Mouse (Mus musculus): Measurements from ENCODE around the gene Znhit6. TPM values are rescaled to one million over a fixed set of nuclear protein-coding genes. Genes with fewer than 3 reads are reported as not detected.
A peak's percentile ranks its signal among the peaks of the same experiment; 100 is the strongest.

Znhit6 gene
- polyA plus RNA-seq, 1 experiment from 2014 or later = 49.9 TPM

- Histone ChIP-seq H3K27ac (no peak overlapping the region), H3K4me1 (peaks cover 17% of the 10 kb centered on the region), H3K27me3 (ENCODE audit: poor library complexity, severe bottlenecking) (no peaks in the 10 kb centered on the region), H3K4me3 (no peak overlapping the region), H3K9me3 (no peaks in the 10 kb centered on the region), H3K36me3 (replicated peaks) (no peaks in the 10 kb centered on the region)
- WGBS = 87% methylated on average over 14 of the region's 14 CpGs
- no peak for DNase-seq (ENCODE audit: extremely low spot score, low spot score)
Measured at GRCm38 (mm10) chr3:145634002-145634710, 58.2 kb downstream of the Znhit6 start.

GRCm38 (mm10) chr3:145640170-145640569 lies 64.2 kb downstream of the Znhit6 start:
- H3K4me3 ChIP-seq = no peak overlapping the region
- DNase-seq (ENCODE audit: extremely low spot score, low spot score) = no peak
- H3K27me3 ChIP-seq (ENCODE audit: poor library complexity, severe bottlenecking) = peaks cover 14% of the 10 kb centered on the region; the same call in 1 of the 2 replicates
- H3K4me1 ChIP-seq = peaks cover 32% of the 10 kb centered on the region
- WGBS = 89% methylated on average over 4 of the region's 4 CpGs
- no peaks in the 10 kb centered on the region for H3K9me3 ChIP-seq
- no peak overlapping the region for H3K27ac ChIP-seq
- H3K36me3 ChIP-seq (replicated peaks) = no peaks in the 10 kb centered on the region

GRCm38 (mm10) chr3:145640583-145640982 lies 64.6 kb downstream of the Znhit6 start:
- 93% methylated on average over 4 of the region's 4 CpGs for WGBS
- H3K9me3 ChIP-seq = no peaks in the 10 kb centered on the region
- H3K4me1 ChIP-seq = peaks cover 36% of the 10 kb centered on the region
- no peak overlapping the region for H3K4me3 ChIP-seq
- no peaks in the 10 kb centered on the region for H3K36me3 ChIP-seq (replicated peaks)
- H3K27ac ChIP-seq = no peak overlapping the region
- DNase-seq (ENCODE audit: extremely low spot score, low spot score) = no peak
- H3K27me3 ChIP-seq (ENCODE audit: poor library complexity, severe bottlenecking) = peaks cover 14% of the 10 kb centered on the region; the same call in 1 of the 2 replicates

GRCm38 (mm10) chr3:145641036-145641685 lies 65.2 kb downstream of the Znhit6 start:
- no peak overlapping the region for H3K4me3 ChIP-seq
- no peaks in the 10 kb centered on the region for H3K36me3 ChIP-seq (replicated peaks)
- H3K27me3 ChIP-seq (ENCODE audit: poor library complexity, severe bottlenecking) = peaks cover 14% of the 10 kb centered on the region; the same call in 1 of the 2 replicates
- H3K27ac ChIP-seq = no peak overlapping the region
- WGBS = 84% methylated on average over 5 of the region's 5 CpGs
- no peaks in the 10 kb centered on the region for H3K9me3 ChIP-seq
- H3K4me1 ChIP-seq = peaks cover 41% of the 10 kb centered on the region
- no peak for DNase-seq (ENCODE audit: extremely low spot score, low spot score)

- H3K9me3 ChIP-seq = no peaks in the 10 kb centered on the region
- H3K4me3 ChIP-seq = no peak overlapping the region
- no peak overlapping the region for H3K27ac ChIP-seq
- no peaks in the 10 kb centered on the region; the same call in 1 of the 2 replicates for H3K36me3 ChIP-seq (replicated peaks)
- WGBS = 74% methylated on average over 3 of the region's 3 CpGs
- H3K27me3 ChIP-seq (ENCODE audit: poor library complexity, severe bottlenecking) = peaks cover 14% of the 10 kb centered on the region; the same call in 1 of the 2 replicates
- H3K4me1 ChIP-seq = peaks cover 49% of the 10 kb centered on the region
- no peak for DNase-seq (ENCODE audit: extremely low spot score, low spot score)
Measured at GRCm38 (mm10) chr3:145641878-145642277, 65.9 kb downstream of the Znhit6 start.

- no peaks in the 10 kb centered on the region for H3K9me3 ChIP-seq
- DNase-seq (ENCODE audit: extremely low spot score, low spot score) = no peak
Measured at GRCm38 (mm10) chr3:145642861-145643260, 66.9 kb downstream of the Znhit6 start.

DNA sequence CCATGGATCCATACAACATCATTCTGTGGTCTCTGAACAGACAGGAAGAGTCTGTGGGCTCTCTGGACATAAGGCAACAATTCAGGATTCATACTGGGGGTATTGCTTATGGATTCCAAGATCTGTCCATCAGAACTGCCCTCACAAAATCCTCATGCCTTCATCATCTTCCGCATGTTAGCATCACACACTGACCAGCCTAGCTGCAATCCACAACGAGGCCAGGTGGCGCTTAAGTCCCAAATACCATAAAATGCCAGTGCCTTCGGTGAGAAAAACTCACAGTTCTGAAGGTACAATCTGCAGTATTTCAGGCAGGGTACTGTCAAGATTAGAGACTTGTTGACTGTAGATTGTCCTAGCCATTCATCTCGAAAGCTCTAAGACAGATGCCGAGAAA lies 69.5 kb downstream of the Znhit6 start:
- peaks cover 24% of the 10 kb centered on the region; the same call in 1 of the 2 replicates for H3K27me3 ChIP-seq (ENCODE audit: poor library complexity, severe bottlenecking)
- H3K4me1 ChIP-seq = peaks cover 82% of the 10 kb centered on the region
- no peaks in the 10 kb centered on the region for H3K9me3 ChIP-seq
- peak overlapping the region; percentile 31 for H3K27ac ChIP-seq
- no peak overlapping the region for H3K4me3 ChIP-seq
- no peak for DNase-seq (ENCODE audit: extremely low spot score, low spot score)
- peaks cover 18% of the 10 kb centered on the region for H3K36me3 ChIP-seq (replicated peaks)
- 74% methylated on average over 6 of the region's 6 CpGs for WGBS

More at GRCm38 (mm10) chr3:145642861-145643260, 66.9 kb downstream of the Znhit6 start:
- H3K27ac ChIP-seq = no peak overlapping the region
- H3K27me3 ChIP-seq (ENCODE audit: poor library complexity, severe bottlenecking) = peaks cover 18% of the 10 kb centered on the region; the same call in 1 of the 2 replicates
- 56% methylated on average over 11 of the region's 11 CpGs for WGBS
- H3K4me1 ChIP-seq = peaks cover 58% of the 10 kb centered on the region
- peaks cover 10% of the 10 kb centered on the region for H3K36me3 ChIP-seq (replicated peaks)
- H3K4me3 ChIP-seq = no peak overlapping the region

DNA sequence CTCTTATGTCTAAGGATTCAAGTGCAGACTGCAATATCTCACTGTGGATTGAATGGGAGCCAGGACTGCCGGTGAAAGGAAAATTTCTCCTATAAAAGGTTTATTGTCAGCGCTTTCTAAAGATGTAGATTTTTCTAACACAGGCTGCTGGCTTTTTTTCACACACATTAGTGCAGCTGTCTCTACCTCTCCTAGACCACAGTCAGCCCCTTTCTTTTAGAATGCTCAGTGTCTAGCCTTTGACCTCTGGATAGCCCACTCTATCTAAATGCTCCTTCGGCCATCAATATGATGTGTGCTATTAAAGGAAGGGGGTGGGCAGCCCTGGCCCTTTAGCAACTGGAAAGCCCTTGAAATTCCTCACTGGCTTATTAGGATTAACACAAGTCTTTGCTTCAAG lies 70.0 kb downstream of the Znhit6 start:
- Histone ChIP-seq H3K4me1 (peaks cover 87% of the 10 kb centered on the region), H3K9me3 (no peaks in the 10 kb centered on the region)
- DNase-seq (ENCODE audit: extremely low spot score, low spot score) = peak; percentile 54

DNA sequence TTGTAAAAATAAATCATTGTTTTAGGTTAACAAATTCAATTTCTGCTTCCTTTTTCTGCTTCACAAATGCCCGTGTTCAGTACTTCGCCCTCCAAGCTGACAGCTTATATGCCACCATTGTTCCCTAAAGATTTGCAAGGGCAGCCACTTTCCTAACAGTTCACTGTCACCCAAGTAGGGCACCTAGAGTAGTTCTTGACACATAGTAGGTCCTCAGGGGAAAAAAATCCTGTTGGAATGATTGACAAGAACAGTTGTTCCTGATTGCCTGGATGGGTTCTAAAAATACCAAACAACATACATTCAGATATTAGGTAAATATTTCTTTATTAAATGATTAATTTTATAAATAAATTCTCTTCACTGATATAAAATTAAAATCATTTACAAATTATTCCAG lies 70.7 kb downstream of the Znhit6 start:
- H3K27ac ChIP-seq = peak overlapping the region; percentile 6; the same call in 1 of the 2 replicates
- no peak for DNase-seq (ENCODE audit: extremely low spot score, low spot score)
- peak overlapping the region; percentile 82; the same call in 1 of the 2 replicates for H3K4me3 ChIP-seq
- H3K36me3 ChIP-seq (replicated peaks) = peaks cover 18% of the 10 kb centered on the region
- H3K9me3 ChIP-seq = no peaks in the 10 kb centered on the region
- peaks cover 24% of the 10 kb centered on the region; the same call in 1 of the 2 replicates for H3K27me3 ChIP-seq (ENCODE audit: poor library complexity, severe bottlenecking)
- H3K4me1 ChIP-seq = peaks cover 94% of the 10 kb centered on the region
- WGBS = 54% methylated on average over 2 of the region's 2 CpGs

More for the DNA sequence above, 70.0 kb downstream of the Znhit6 start:
- Histone ChIP-seq H3K36me3 (replicated peaks) (peaks cover 18% of the 10 kb centered on the region), H3K4me3 (no peak overlapping the region; the same call in 1 of the 2 replicates), H3K27ac (peak overlapping the region; percentile 6; the same call in 1 of the 2 replicates), H3K27me3 (ENCODE audit: poor library complexity, severe bottlenecking) (peaks cover 24% of the 10 kb centered on the region; the same call in 1 of the 2 replicates)
- WGBS = 32% methylated on average over 3 of the region's 3 CpGs

DNA sequence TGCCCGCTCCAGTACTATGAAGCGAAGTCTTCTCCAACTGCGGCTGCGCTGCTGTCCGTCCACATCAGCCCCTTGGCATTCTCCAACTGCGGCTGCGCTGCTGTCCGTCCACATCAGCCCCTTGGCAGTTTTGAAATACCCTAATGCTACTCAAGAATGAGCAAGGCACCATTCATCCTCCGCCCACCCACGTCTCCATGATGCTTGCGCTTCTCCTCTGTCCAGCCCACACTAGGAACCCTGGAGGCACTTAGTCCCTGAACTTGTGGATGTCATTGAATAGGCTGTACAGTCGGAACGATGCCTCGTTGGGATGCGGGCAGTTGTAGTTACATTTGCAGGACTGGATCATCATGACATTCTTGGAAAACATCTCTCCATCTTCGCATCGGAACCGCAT lies 71.4 kb downstream of the Znhit6 start:
- WGBS = 87% methylated on average over 18 of the region's 18 CpGs
- peaks cover 18% of the 10 kb centered on the region for H3K36me3 ChIP-seq (replicated peaks)
- DNase-seq (ENCODE audit: extremely low spot score, low spot score) = no peak
- no peaks in the 10 kb centered on the region for H3K9me3 ChIP-seq
- H3K27me3 ChIP-seq (ENCODE audit: poor library complexity, severe bottlenecking) = peaks cover 31% of the 10 kb centered on the region
- H3K4me1 ChIP-seq = peaks cover 96% of the 10 kb centered on the region
- H3K4me3 ChIP-seq = peak overlapping the region; percentile 82
- H3K27ac ChIP-seq = peak overlapping the region; percentile 16; the same call in 1 of the 2 replicates

DNA sequence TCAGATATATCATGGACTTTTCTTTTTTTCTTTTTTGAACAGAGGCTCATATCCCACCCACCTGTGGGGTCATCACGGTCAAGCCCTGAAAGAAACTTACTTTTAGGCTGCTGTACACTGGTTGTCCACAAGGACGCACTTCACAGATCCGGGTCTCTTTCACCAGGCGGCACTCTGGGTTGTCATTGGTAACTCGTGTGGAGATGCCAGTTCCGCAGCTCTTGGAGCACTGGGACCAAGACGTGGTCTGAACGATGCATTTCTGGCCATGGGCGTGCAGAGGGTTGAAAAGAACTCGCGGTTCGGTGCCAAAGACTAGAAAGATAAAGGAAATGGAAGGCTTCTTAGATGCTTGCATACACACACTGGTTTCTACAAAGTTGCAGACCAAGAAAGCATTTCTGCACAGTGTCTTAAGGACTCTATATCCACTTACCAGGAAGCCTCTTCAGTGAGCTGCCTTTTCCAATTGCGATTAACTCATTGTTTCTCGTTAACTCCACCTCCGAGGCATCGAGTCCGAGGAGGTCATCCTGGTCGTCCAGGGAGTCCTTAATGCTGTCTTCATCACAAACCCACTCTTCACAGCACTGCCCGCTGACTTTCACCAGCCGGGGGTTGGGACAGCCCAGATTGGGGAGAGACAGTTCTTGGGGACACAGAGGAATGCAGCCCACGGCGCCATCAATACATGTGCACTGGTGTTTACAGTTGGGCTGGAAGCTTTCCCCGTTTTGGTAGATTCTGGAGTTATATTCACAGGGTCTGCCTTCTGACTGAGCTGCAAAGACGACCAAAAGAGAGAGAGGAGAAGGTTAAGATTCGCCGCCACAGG lies 72.3 kb downstream of the Znhit6 start:
- Histone ChIP-seq H3K27ac (peak overlapping the region; percentile 96), H3K27me3 (ENCODE audit: poor library complexity, severe bottlenecking) (peaks cover 38% of the 10 kb centered on the region), H3K36me3 (replicated peaks) (peaks cover 18% of the 10 kb centered on the region), H3K9me3 (no peaks in the 10 kb centered on the region), H3K4me3 (peak overlapping the region; percentile 82), H3K4me1 (peaks cover 96% of the 10 kb centered on the region)
- 23% methylated on average over 26 of the region's 26 CpGs for WGBS
- DNase-seq (ENCODE audit: extremely low spot score, low spot score) = peak; percentile 70

Measured in forebrain, embryonic 10.5 days (tissue).